Mouse (Mus musculus) T-helper 1 cell (primary cell): ENCODE results near the gene Mgat4b.

Experiments
- in situ Hi-C: fragments of 300-600 bp; cut with MboI, MseI; formaldehyde crosslinking; loops from one replicate; pipeline ENCODE4 v1.15.1; 2025; ENCODE audit warnings: high pct_unique_total_duplicates

The Mgat4b gene

DNA sequence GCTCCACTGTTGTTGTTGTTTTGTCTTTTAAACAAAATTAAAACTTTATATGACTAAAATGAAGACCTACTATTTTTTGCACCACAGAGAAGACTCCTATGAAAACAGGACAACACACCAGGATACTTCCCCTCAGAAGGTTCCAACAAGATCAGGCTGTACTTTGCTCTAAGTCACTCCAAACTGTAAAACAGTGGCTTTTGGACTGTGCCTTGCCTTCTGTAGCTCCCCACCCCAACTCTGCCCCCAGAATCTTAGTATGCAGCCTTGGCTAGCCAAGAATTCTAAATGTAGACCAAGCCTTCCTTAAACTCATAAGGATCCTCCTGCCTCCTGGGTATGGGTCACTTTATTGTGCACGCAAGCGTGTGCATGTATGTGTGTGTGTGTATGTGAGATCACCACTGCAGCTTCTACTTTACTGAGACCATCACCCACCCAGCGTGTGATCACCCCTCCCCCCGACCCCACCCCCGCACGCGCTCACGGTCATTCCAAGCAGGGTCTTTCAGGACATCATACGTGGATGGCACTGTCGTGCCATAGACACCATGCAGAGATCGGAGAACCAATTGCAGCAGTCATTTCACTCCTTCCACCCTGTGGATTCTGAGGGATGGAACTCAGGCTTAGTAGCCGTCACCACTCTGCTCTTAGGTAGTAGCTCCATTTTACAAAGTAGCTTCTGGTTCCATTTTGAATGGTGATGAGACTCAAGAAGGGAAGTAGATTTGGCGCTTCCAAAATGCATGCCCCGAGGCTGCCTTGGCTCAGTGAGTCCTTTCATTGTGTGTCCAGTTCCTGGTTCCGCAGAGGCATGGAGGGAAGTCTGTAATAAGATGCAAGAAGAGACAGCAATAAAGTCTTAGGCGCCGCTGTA, 13.3 kb downstream of the Mgat4b start:
- in situ Hi-C loops: no loop called here

DNA sequence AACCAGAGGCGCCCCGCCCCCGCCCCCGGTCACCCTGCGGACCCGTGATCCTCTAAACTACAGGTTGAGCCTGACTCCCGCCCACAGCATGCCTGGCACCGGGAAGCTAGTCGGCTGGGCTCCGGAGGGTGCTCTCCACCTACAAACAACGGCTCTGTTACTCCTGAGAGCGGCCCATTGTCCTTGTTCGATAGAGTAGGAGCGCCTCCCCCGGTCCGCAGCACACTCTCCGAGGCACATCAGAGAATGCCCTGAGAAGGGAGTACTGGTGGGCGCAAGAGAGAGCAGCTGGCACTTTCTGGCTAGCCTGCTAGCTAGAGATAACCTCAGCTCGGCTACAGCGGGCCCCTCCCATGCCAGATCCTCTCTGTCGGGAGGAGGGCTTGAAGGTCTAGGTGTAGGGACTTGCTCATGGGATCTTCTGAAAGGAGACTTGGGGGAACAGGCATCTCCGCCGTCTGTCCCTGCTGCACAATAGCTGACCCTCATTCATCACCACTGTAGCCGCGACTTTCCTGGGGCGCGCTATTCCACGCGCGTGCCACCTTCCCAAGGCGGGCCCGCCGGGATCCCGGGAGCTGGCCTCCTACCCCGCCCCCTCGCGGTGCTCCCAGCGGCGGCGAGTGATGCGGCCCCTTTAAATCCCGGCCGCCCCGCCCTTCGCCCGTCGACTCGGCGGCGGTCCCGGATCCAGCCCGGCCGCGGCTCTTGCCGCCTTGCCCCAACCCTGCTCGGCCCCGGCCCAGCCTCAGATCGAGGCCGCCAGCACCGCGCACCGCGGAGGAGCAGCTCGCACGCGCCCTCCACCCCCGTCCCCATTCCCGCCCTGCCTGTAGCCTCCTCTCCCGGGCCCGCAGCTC, 14.2 kb downstream of the Mgat4b start:
- in situ Hi-C loops: loop anchor here (5.0 kb wide), 2 partner anchors 63 to 243 kb away; no protein-coding TSS in a partner anchor

DNA sequence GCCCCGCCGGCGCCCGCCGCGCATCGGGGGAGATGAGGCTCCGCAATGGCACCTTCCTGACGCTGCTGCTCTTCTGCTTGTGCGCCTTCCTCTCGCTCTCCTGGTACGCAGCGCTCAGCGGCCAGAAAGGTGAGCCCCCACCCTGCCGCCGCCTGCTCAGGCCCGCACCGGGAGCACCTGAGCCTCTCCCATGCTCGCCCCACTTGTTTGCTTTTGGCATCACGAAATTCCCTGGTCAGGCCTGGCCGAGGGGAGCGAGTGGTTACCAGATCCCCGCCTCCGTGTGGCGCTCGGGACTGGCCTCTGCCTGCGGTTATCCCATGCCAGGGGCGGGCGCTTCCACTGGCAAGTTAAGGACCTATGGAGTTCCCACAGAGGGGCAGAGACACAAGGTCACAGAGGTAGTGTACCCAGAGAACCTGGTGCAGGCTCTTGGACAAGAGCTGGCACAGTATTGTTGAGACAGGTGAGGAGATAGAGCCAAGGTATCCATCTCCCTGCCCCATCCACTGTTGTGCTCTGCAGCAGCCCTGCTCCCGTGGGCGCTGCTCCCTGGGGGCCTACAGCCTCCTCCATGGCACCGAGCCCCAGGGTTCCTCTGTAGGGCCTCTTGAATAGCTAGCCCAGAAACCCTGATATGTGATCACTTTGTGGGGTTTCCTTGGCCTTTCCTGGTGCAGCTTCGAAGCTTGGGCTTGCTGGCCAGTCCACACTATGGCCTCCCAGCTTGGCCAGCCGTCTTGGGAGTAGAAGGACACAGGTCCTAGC, 15.1 kb downstream of the Mgat4b start:
- in situ Hi-C loops: loop anchor here (5.0 kb wide), 2 partner anchors 63 to 243 kb away; no protein-coding TSS in a partner anchor

DNA sequence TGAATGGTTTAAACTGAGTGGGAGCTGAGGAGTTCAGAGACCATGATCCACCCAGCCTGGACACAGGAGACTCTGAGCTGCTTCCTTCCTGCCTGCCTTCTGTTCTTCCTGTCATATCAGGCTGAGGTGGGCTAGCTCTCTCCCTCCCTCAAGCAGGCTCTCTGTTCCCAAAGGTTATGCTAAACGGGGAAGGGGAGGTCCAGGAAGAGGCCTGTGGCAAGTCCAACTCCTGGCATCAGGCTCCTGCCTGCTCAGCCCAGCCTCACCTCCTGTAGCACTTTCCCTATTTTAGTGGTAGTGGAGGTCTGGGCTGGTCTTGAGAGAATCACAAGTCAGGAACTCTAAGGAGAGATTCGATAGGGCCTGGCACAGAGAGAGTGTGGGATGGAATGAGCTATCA, 15.7 kb downstream of the Mgat4b start:
- in situ Hi-C loops: loop anchor here (5.0 kb wide), 2 partner anchors 64 to 244 kb away; no protein-coding TSS in a partner anchor

DNA sequence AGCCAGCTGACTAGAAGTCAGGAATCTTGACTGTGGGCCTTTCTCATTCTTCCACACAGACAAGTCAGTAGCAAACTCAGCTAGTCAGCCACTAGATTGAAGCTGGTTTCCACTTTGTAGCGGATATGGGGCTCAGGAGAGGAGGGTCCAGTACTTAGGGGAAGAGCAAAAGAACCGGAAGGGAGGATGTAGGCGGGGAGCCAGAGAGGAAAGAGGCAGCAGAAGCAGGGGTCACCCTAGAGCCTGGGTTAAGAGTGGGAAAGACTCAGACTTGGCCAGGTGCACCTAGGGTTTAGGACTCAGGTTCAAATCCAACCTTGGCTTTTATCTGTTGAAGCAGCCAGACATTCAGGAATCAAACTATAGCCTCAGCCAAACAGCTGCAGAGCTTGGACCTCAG, 16.5 kb downstream of the Mgat4b start:
- in situ Hi-C loops: loop anchor here (5.0 kb wide), 2 partner anchors 65 to 245 kb away; no protein-coding TSS in a partner anchor

DNA sequence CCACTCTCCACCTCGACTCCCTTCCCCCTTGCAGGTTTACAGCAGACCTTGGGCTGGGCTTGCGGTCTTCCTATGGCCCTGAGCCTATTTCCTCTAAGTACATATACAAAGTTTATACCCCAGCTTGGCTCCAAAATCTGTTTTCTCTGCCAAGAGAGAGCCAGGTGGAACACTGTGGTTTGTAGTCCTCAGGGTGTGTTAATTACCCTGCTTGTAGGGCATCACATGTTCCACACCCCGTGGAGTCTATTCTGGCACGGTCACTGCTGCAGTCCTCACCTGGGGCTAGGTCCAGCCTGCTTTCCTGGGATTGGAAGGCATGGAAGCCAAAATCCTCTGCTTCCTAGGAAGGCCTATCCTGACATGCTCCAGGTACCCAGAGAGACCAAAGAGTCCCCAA, 17.0 kb downstream of the Mgat4b start:
- in situ Hi-C loops: loop anchor here (5.0 kb wide), 2 partner anchors 65 to 245 kb away; no protein-coding TSS in a partner anchor

DNA sequence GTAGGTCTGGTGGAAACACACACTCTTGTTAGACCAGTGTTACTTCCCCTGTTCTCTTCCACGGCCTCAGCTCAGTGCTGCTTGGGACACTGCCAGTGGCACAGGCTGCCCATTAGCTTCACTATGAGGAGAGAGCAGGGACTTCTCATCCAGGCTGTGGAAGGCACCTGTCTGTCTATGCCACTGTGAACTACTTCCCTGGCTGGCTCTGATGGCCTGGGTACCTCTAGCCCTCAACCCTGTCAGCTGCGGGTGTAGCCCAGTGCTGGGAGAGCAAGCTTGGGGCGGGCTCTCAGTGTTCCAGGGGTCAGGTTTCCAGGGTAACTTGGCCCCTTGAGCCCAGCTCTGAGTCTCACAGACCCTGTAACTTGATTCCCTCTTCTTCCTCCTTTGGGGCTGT, 18.1 kb downstream of the Mgat4b start:
- in situ Hi-C loops: loop anchor here (5.0 kb wide), 2 partner anchors 66 to 246 kb away; no protein-coding TSS in a partner anchor

DNA sequence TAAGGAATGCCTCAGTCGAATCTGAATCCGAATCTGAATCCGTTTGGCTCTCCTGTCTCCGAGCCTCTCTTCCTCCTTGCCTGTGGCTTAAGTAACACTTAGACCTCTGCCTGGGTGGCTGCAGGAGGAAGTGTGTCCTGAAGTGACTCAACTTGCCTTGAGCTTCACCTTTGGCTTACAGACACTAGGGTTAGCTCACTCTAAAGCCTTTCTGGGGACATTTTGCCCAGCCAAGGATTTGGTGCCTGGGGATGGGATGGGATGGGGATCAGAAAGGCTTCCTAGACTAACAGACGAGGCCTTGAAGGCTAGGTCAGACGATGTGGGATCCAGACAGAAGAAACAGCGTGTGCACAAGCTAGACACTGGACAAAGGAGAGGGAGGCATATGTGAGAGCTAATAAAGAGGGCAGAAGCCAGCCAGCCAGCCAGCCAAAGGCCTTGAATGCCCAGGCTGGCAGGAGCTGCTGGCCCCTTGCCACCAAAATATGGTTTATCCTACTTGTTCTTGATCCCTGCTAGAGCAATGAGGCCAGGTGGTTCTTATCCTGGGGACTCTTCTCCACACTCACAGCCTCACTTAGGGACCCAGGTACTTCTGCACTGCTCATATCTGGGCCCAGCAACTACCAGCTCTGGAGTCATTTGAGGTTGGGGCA, 18.7 kb downstream of the Mgat4b start:
- in situ Hi-C loops: loop anchor here (5.0 kb wide), 2 partner anchors 67 to 247 kb away; no protein-coding TSS in a partner anchor

DNA sequence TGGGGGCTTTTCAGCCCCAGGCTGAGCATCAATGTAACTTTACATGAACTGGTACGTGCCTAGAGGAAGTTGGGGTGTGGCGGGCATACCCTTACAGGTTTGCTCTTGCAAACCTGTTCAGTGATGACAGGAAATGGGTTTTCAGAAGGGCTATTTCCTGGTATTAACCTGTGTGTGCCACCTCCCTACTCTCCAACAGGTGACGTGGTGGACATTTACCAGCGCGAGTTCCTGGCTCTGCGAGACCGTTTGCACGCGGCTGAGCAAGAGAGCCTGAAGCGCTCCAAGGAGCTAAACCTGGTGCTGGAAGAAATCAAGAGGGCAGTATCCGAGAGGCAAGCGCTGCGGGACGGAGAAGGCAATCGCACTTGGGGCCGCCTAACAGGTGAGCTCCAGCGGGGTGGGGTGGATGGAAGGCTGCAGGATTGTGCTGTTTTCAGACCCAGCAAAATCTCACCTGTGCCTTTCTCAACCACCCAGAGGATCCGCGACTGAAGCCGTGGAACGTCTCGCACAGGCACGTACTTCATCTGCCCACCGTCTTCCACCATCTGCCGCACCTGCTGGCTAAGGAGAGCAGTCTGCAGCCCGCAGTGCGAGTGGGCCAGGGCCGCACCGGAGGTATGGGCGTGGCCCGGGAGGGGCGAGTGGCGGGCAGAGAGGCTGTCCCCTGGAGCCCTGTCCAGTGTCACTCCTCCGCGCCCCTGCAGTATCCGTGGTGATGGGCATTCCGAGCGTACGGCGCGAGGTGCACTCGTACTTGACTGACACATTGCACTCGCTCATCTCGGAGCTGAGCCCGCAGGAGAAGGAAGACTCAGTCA, 20.0 kb downstream of the Mgat4b start:
- in situ Hi-C loops: no loop called here

DNA sequence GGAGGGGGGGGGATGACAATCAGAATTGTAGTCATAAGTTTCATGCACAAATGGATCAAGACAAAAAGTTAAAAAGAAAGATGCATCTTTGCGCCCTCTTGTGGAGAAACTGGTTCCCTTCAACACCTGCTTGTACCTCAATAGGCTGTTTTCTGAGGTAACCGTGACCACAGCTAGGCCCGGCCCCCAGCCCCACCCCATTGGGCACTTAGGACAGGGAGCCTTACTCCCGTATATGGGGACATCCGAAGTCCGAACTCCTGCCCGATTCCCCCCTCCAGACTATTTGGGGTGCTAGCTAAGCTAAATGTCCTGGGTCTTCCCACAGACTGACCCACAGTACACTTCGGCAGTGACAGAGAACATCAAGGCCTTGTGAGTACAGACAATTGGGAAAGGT, 20.7 kb downstream of the Mgat4b start:
- in situ Hi-C loops: no loop called here

DNA sequence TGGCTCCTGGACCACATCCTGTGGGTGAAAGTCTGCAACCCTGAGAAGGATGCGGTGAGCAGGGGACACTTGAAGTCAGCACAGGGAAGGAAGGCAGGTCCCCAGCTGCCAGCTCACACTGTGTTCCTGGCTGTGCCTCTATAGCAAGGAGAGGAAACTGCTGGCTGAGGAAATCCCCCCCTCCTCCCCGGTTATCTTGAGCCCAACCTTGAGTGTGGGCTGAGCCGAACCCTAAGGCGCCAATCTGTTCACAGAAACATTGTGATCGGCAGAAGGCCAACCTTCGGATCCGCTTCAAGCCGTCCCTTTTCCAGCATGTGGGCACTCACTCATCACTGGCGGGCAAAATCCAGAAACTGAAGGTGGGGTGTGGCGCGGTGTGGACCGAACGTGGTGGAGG, 22.3 kb downstream of the Mgat4b start:
- in situ Hi-C loops: no loop called here

DNA sequence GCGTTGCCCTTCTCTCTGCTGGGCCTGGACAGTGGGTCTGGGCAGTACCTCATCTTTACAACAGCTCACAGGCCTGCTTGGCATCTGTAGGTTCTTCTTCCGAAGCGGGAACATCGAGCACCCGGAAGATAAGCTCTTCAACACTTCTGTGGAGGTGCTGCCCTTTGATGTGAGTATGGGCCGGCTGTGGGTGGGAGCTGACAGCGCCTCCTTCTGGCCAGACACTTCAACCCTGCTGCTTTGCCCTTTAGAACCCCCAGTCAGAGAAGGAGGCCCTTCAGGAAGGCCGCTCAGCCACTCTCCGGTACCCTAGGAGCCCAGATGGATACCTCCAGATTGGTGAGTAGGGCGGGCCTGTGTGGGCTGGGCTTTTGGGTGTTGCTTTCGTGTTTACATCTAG, 23.3 kb downstream of the Mgat4b start:
- in situ Hi-C loops: no loop called here

DNA sequence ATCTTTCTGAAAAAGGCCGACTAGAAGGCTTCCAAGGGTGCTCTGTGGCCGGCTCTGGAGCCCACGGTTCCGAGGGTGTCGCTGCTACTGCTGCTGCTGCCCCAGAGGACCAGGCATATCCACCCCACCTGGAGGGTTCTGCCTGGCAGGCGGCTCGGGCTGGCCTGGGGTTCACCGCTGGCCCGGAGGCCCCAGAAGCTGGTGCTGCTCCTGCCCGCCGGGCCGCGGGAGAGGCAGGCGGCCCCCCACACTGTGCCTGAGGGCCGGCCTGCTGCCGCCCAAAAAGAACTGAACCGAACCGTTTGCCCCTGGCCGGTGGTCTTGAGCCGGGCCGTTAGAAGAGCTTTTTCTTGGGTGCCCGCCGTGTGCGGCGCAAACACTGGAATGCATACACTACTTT, 23.9 kb downstream of the Mgat4b start:
- in situ Hi-C loops: no loop called here

DNA sequence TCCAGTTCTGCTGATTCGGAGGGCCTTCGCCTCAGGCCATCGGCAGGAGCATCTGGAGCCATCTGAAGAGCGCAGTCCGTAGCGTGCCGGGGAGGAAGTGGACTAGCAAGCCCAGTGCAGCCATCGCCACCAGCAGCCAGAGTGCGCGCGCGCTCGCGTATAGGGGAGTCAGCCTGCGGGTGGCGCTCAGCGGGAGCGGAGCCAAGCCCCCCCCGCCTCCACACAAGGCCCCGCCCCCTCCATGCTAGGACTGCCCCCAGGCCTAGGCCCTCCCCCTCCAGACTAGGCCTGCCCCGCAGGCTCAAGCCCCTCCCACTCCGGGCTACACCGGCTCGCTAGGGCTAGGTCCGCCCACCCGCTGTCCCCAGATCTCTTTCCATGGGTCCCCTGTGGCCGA, 25.8 kb downstream of the Mgat4b start:
- in situ Hi-C loops: no loop called here

DNA sequence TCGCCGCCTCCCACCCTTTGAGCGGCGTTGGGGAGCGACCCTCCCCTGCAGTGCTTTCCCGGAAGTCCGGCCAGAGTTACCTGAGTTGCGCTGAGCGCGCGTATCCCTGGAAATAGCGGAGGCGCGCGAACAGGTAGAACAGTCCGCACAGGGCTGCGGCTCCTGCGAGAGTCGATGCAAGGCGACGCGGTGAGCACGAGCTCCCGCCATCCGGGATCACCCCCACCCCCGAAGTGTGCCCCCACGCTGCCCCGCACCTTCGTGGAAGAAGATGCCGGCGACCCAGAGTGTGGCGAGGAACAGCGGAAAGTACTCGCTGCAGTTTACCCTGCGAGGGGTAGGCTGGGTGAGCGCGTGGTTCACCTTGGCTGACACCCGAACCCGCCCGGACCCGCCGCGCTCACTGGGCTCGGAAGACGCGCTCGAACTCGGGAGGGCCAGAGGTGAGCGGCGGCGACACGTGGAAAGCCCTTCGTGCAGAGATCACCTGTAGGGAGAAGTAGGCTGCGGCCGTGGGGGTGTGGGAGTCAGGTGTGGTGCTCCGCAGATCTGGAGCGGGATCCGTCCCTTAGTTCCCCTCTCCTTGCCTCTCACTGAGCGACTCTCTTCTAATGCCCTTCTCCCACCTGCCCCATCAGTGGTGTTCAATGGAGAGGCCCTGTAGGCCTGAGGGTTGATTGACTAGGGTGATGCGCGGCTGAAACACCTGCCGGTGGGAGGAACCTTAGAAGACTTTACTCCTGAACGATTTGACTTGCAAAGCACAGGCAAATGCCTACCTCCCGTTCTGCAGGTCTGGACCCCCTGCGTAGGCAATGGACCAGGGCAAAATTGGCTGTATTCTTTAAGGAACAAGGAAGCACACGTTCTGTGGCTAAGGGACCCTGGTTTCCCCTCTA, 26.5 kb downstream of the Mgat4b start:
- in situ Hi-C loops: no loop called here

DNA sequence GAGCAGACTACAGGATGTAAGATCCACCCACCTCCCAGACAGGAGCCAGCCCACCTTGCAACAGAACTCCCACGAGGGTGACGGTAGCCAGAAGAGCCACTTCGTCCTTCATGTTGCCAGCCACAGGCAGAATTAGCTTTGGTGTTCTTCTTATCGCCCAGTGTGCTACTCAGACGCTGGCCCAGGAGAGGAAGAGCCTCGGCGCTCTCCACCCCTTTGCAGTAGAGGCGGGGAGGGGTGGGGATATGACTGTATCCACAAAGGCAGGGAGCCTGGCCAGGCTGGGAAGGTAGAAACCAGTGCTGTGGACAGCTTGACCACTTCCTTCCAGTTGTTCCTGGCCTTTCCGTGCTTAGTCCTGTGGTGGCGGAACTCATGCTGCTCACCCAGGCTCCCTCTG, 27.6 kb downstream of the Mgat4b start, which contains the start of gene Ltc4s:
Gene Ltc4s, minus strand, starts transcription at position 293 of the 400 bp plus-strand sequence.
- in situ Hi-C loops: no loop called here

DNA sequence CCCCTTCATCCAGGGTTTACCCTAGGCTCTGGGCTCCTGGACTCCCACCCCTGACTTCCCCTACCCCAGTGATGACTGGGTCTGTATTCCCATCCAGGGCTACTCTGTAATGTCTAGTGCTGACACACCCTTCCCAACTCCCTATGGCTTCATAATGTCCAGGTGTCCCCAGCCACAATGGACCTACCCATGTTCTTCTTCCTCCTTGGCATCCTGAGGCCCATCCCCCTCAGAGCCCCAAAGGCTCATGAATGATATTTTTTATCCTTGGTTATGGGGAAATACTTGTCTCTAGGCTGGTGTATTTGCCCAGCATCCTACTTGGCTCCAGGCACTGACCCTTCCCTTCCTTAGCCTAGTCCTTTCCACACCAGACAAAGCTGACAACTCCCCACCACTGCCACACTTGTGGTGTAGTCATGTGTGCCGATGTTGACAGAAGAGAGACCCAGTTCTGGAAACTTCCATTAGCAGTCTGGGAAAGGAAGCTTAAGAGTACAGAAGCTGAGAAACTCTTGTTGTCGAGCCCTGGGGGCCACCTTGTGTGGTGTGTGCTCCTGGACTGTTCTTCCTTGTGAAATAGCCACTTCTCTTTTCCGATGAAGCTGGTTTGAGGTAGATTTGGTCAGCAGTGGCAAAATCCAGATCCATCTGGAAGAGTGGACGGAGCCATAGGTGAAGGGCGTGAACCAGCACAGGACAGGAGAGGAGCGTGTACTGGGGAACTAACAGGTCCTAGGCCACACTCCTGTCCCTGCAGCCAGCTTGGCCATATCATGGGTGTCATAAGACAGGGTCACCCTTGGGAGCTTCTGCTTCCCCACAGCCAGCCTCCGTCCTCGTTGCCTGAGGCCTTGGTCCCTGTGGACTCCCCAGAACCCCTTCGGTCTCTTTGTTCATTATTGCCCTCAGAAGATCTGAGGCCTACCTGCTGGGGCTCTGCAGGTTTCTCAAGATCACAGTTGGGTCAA, 28.4 kb downstream of the Mgat4b start:
- in situ Hi-C loops: no loop called here
